Mouse (Mus musculus) lung, adult 2 months (tissue): ENCODE measurements at regions not wholly inside any gene's neighbourhood (a gene's known extent, or its start where the extent isn't known, plus 50 kb on each side); places are given as distances from the start of the nearest gene placed in this dataset.

Experiments used
- CTCF ChIP-seq: fragments of 200-500 bp; IDR thresholded peaks from 2 replicates; pipeline ENCODE4 v1.5.1; 2011; ENCODE audit warnings: mild to moderate bottlenecking, low read length, control low read depth; ENCODE audit not compliant: insufficient read depth
- POLR2A ChIP-seq: fragments of 200-500 bp; IDR thresholded peaks from 2 replicates; pipeline ENCODE4 v1.6.1; 2011; ENCODE audit warnings: low read depth, mild to moderate bottlenecking, control low read depth, low read length, borderline replicate concordance; ENCODE audit errors: extremely low read depth

GRCm38 (mm10) chr12:15676127-15676526 is 140.6 kb downstream of the Trib2 start:
- no peak for TF ChIP-seq POLR2A
- no peak for TF ChIP-seq CTCF
